Mouse (Mus musculus) layer of hippocampus, postnatal 14 days (tissue): ENCODE data around the gene Vmn1r90. TPM values are rescaled to one million over a fixed set of nuclear protein-coding genes. Genes with fewer than 3 reads are reported as not detected.
"Not testable (repeated sequence)": the region's sequence is repeated elsewhere in the genome, so short reads cannot be mapped to it uniquely, and the experiment has no call there.

Experiments used
- DNase-seq, 2 experiments: peaks; one replicate each; pipeline ENCODE4 v3.0.0; 2021 to 2022; ENCODE audit warnings: low spot score in 2 of 2, mixed read lengths in 1 of 2
- long read RNA-seq, 2 experiments: library from polyadenylated mRNA; stranded (forward); transcript quantifications; one replicate each; pipeline ENCODE4 v2.0.0; 2021
- total RNA-seq, 2 experiments: library from RNA; stranded (reverse); gene quantifications; 2 replicates each; pipeline ENCODE4 v1.2.3; 2021

Gene Vmn1r90
- total RNA-seq, result not detected
- long read RNA-seq, experiment 1, result 0 reads
- long read RNA-seq, experiment 2, result 0 reads

DNA sequence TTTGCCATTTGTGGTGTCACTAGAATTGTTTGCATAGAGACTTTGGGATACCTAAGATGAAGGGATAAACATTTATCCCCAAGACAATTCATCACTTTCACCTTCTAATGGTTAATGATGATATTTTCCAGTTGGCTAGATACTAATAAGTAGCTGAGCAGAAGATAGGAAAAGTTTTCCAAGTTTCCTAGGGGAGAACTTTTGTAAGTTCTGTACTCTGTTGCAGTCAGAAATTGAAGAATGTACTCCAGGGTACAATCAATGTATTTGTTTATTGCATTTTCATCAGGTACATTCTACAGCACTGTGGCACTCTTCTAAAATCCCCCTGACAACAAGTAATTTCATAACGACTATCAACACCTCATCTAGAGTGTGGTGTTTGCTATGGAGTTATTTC, at the start of gene Vmn1r90:
TSS of gene Vmn1r90 (minus strand) at position 101 of the 400 bp plus-strand sequence.
- no peak for DNase-seq

DNA sequence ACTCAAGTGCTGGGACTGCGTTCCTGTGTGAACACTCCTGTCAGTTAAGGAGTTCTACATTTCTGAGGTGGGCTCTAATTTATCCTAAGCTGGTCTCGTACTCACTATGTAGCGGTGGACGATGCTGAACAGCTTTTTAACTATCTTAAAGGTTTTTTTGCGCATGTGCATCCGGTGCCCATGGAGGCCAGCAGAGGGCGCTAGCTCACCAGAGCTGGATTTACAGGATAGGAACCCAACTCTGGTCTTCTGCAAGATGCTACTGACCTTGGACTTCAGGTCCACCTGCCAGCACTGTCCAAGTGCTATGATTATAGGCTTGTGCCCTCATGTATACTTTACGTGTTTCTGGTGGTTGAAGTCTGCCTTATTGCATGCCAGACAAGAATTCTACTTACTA, 29.7 kb upstream of the Vmn1r90 start:
- not testable (repeated sequence) for DNase-seq

DNA sequence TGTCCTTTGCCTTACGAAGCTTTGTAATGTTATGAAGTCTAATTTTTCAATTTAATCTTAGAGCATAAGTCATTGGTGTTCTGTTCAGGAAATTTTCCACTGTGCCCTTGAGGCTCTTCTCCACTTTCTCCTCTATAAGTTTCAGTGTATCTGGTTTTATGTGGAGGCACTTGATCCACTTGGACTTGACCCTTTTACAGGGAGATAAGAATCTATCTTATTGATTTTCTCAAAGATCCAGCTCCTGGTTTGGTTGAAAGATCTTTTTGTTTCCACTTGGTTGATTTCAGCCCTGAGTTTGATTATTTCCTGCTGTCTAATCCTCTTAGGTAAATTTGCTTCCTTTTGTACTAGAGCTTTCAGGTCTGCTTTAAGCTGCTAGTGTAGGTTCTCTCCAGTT, 11.0 kb downstream of the Vmn1r90 start:
- DNase-seq, result no peak

DNA sequence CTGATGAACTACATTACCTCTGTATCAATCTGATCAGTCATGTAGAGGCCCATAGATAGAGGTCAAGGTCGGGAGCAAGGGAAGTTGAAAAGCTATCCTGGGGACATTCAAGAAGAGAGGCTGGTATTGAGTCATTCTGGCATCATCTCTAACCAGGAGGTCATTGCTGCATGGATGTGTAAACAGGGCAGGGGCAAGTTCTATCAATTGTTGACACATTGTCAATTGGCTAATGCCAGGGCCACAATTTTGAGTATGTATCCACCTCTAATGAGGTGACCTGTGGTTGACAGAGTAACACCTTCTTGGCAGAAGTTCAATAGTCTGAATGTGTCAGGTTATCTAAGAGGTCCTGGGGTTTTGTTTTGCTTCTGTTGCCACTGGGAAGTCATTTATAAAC, 38.0 kb downstream of the Vmn1r90 start:
- no peak for DNase-seq

DNA sequence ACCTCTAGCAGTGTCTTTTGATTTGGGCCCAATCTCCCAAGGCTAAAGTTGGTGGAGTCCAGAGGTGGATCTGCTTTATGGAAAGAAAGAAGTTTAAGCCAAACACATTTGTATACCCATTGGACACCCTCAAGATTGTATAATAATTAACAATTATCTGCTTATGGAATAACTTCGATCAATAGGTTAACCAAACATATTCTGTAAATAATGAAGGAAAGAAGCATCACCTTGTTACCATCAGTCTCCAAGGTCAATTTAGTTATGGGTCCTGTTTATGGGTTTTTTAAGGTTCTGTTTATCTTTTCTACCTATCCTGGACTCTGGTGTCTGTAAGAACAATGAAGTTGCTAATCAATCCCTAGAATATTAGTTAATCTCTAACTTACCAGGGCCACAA, 40.7 kb downstream of the Vmn1r90 start:
- no peak for DNase-seq

DNA sequence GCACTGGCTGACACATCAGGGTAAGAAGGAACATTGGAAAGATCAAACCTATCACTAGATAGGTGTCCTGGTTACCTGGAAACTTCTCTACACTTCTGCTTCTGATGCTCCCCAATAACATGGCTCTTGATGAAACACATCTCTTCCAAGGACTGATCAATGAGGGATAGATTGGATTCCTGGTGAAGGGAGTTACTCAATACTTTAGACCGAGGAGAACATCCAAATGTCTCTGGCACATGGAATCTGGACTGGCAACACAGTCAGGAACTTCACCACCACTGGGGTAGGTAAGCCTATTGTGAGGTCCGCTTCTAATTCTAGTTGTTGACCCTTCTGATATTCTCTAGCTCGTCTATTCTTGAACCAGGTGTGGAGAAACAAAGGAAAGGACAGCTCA, 45.0 kb downstream of the Vmn1r90 start:
- DNase-seq, result no peak

Other genes with a start within 250 kb of the Vmn1r90 start
- not detected for gene Obox8, start 229.9 kb downstream of the Vmn1r90 start, total RNA-seq
- not detected for gene Sult2a8, start 116.7 kb downstream of the Vmn1r90 start, total RNA-seq
- gene Sult2a7, start 69.3 kb downstream of the Vmn1r90 start, total RNA-seq, result not detected
- gene Obox7, start 96.0 kb upstream of the Vmn1r90 start, total RNA-seq, result not detected